Mouse (Mus musculus): ENCODE data around the gene Aacs. TPM values are rescaled to one million over a fixed set of nuclear protein-coding genes. Genes with fewer than 3 reads are reported as not detected.

The Aacs gene
- polyA plus RNA-seq, 1 experiment = 5.5 TPM

DNA sequence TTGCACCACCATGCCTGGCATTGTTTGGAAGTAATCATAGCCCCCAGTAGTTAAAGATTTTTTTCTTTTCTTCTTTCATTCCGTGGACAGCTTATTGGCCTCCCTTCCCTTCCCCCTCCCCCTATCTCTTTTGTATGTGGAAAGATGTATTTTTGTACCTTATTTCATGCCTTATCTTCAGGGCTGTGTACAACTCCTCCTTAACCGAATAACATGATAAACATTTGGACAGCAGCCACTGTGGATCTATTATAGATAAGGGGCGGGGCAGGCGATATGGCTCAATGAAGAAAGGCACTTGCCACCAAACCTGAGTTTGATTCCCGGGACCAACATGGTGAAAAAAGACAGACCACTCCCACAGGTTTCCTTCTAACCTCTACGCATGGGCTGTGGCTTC, 18.1 kb upstream of the Aacs start:
- TF ChIP-seq GATA1 (IDR thresholded peaks at IDR 0.05; ENCODE audit: low read length) = no peak

GRCm38 (mm10) chr5:125460574-125460973, 15.0 kb upstream of the Aacs start:
- no peak for TF ChIP-seq GATA1 (IDR thresholded peaks at IDR 0.05; ENCODE audit: low read length)

DNA sequence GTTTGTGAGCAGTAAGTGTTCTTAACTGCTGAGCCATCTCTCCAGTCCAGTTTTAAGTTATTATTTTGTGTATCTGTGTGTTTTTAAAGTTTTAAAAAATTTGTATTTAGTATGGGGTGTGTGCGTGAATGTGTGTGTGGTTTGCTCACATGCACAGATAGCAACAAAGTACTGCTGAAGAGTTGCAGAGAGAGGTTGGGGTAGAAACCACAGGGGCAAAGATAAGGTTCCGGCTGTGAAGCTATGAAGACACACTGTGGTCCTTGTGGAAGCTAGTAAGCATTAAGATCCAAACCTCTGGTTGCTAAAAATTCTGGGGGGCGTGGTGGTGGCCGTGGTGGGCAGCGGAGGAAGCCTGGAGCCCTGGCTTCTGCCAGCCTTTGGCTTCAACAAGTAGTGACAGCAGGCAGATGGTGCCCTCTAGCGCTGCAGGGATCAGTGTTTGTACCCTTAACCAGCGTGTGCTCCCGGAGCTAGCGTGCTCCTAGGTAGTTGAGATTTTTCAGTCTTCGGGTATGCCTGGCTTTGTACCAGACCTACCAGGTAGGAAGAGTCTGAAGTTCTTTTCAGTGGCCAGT, 13.7 kb upstream of the Aacs start:
- TF ChIP-seq GATA1 (IDR thresholded peaks at IDR 0.05; ENCODE audit: low read length) = peak; percentile 10

DNA sequence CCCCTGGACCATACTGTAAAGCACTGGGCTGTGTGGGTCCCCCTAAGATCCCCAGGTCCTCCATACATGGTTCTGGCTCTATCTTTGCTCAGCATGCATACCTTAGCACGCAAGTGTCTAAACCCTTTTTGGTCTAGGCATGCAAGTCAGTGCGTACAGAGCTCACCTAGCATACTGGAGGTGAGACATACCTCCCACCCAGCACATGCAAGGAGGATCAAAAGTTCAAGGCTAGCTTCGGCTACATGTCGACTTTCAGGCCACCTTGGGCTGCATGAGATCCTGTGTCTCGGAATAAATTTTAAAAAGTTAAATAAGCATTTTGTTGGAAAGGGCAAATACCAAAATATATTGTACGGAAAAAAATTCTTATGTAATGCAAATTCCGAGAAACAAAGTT, 10.4 kb upstream of the Aacs start:
- no peak for TF ChIP-seq GATA1 (IDR thresholded peaks at IDR 0.05; ENCODE audit: low read length)

- TF ChIP-seq GATA1 (IDR thresholded peaks at IDR 0.05; ENCODE audit: low read length) = no peak
Measured at GRCm38 (mm10) chr5:125465701-125466106, 9.9 kb upstream of the Aacs start.

- no peak for TF ChIP-seq GATA1 (IDR thresholded peaks at IDR 0.05; ENCODE audit: low read length)
Measured at GRCm38 (mm10) chr5:125466483-125466882, 9.1 kb upstream of the Aacs start.

- TF ChIP-seq GATA1 (IDR thresholded peaks at IDR 0.05; ENCODE audit: low read length) = no peak
Measured at GRCm38 (mm10) chr5:125467261-125467660, 8.4 kb upstream of the Aacs start.

DNA sequence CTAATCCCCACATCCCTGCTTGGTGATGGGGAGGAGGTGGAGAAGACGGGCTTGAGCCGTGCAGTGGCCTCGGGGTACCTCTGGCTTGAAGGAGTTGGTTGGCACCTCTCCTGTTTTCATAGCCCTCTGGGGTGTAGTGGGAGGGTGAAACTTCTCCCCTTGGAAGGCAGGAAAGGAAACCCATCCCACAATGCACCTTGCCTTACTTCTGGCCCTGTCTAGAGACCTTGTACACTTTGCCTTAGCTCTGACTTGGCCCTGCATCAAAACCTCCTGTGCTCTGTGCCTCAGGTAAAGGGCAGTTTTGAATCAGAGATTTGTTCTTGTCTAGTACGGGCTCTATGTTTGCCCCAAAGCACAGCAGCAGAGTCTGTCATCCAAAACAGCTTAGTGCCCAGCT, 4.9 kb upstream of the Aacs start:
- TF ChIP-seq GATA1 (IDR thresholded peaks at IDR 0.05; ENCODE audit: low read length) = no peak

GRCm38 (mm10) chr5:125472796-125473475, 2.7 kb upstream of the Aacs start:
- TF ChIP-seq GATA1 (IDR thresholded peaks at IDR 0.05; ENCODE audit: low read length) = no peak

- no peak for TF ChIP-seq GATA1 (IDR thresholded peaks at IDR 0.05; ENCODE audit: low read length)
Measured at GRCm38 (mm10) chr5:125475030-125475429, 584 bp upstream of the Aacs start.

DNA sequence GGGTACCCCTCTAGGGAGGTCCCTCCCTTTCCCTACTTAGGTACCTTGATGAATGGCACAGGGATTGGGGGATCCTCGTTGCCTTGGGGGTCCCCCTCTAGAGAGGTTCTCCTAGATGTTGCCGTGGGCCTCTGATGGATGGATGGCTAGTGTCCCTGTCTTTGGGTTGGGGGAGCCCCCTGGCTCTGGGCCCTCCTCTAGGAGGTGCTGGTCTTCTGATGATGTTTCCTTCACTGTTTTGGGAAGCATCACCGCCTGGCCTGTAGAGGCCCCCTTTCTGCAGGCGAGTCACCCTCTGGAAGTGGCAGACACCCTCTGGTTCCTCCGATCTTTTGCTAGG, 642 bp downstream of the Aacs start:
- no peak for TF ChIP-seq GATA1 (IDR thresholded peaks at IDR 0.05; ENCODE audit: low read length)

DNA sequence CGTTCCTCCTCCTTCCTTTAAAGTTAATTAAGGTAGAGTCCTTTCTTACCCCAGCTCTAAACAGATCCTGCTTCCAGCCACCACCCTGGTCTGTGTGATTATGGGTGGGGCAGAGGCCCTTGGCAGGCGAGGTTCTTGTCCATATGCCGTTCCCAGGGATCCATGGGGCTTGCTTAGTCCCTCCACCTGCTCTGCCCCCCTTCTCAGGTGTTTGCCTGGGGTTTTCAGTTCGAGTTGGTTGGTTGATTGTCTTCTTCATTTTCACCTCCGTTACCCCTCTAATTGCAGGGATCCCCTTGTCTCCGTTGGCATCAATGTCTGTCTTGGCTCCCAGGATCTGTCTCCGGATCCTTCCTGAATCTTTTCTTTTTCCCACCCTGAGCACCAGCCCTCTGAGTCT, 1.2 kb downstream of the Aacs start:
- TF ChIP-seq GATA1 (IDR thresholded peaks at IDR 0.05; ENCODE audit: low read length) = no peak

- TF ChIP-seq GATA1 (IDR thresholded peaks at IDR 0.05; ENCODE audit: low read length) = no peak
Measured at GRCm38 (mm10) chr5:125477533-125477932, 1.9 kb downstream of the Aacs start.

DNA sequence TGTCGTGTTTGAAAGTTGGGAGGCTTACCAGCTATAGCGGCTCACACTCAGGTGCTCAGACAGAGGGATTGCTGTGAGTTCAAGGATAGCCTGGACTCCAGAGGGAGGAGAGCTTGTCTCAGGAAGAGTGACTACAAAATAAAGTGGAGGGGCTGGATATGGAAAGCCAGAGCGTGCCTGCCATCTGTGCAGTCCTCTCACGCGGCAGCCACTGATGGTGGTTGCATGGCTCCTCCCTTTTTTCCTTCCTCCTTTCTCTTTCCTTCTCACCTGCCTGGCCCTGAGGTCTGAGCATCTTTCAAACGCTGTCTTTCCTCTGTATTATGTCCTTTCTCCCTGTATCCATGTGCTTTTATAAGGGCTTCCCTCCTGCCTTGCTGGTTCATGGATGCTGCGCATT, 2.4 kb downstream of the Aacs start:
- TF ChIP-seq GATA1 (IDR thresholded peaks at IDR 0.05; ENCODE audit: low read length) = no peak

- no peak for TF ChIP-seq GATA1 (IDR thresholded peaks at IDR 0.05; ENCODE audit: low read length)
Measured at GRCm38 (mm10) chr5:125479376-125479775, 3.8 kb downstream of the Aacs start.

DNA sequence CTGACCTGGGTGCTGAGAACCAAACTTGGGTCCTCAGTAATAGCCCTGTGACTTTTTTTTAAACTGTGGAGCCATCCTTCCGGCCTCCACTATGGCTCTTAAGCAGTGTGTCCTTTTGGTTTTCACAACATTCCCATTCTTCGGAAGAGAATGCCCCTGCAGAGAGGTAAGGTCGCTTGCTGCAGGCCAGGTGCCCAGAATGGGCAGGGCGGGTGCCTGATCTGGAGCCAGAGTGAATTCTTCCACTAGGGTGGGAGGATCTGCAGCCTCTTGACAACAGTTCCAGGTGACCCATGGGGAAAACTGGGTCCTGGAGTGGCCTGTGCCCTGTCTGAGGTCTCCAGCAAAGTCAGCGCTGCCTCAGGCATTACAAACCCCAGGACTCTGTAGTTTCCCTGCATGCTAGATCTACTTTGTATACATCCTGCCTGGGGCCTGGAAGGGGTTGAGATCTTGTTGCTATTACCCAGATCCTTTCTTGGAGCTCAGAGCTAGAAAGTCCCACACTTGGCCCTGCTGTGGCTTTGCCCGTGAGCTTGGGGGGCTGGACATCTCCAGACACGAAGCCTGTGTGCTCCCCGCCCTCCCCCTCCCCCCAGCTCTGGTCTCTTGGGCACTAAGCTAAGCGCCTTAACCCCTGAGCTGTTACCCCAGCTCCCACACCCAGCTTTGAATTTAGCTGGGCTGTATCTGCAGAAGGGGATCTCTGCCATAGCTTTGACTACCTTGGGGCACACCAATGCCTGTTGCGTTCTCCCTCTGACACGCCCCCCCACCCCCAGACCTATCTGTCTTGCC, 5.0 kb downstream of the Aacs start:
- TF ChIP-seq GATA1 (IDR thresholded peaks at IDR 0.05; ENCODE audit: low read length) = no peak

DNA sequence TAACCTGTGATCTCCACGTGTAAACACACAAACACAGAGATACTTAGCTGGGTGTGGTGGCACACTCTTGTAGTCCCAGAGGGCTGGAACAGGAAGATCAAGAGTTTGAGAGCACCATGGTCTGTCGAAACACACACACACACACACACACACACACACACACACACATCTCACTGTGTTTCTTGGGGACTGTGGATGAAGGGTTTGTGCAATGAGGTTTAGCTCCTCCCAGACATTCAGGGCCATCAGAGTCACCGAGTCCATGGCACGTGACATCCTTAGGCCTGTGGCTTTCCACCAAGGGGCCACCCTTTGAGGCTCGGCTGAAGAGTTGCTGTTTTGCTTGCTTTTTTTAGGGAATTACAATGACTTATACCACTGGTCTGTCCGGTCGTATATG, 6.9 kb downstream of the Aacs start:
- no peak for TF ChIP-seq GATA1 (IDR thresholded peaks at IDR 0.05; ENCODE audit: low read length)
